ENCODE assay signal across 15 mouse cellular contexts in the genomic region with DNA sequence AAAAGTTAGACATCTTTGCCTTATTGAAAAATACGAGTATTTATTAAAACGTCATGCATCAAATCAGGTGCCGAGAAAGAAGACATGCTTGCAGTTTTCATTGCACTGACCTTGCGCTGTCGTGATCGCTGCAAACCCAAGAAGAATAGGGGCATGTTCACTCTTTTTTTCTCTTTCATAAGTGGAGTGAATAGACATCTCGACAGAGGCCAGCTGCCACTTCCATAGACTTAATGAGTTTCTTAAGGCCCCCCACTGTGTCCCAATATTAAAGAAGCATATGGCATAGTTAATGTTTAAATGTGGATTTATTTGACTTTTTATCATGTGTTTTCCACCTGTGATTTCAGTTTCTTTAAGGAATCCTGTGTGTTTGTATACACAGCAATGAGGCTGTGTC. TPM values are rescaled to one million over a fixed set of nuclear protein-coding genes. Genes with fewer than 3 reads are reported as not detected.
DNase-seq lines count a peak whose midpoint lies in the region; ATAC-seq and TF ChIP-seq lines count a peak whose summit lies in the region.
"Had no signal": no experiment of that assay in that cellular context is flagged by ENCODE, and none has a peak within 500 bp of the region (broad histone marks: within the 10 kb centered on the region; RNA-seq: fewer than 3 reads in every experiment).

No protein-coding gene starts in this region.

- H3K9me3 ChIP-seq in forebrain, embryonic 12.5 days: no peaks in the 10 kb centered on the region
- no peaks in the 10 kb centered on the region for H3K9me3 ChIP-seq in forebrain, embryonic 15.5 days
- H3K9me3 ChIP-seq in neural tube, embryonic 12.5 days: no peaks in the 10 kb centered on the region
- no peaks in the 10 kb centered on the region for H3K9me3 ChIP-seq in neural tube, embryonic 15.5 days (replicated peaks)
- no peaks in the 10 kb centered on the region for H3K9me3 ChIP-seq in midbrain, embryonic 14.5 days (ENCODE audit: control insufficient read depth, low read length)
- H3K9me3 ChIP-seq in liver, embryonic 12.5 days (replicated peaks): no peaks in the 10 kb centered on the region
- H3K9me3 ChIP-seq in stomach, postnatal 0 days (ENCODE audit: control insufficient read depth, low read length): no peaks in the 10 kb centered on the region
- H3K9me3 ChIP-seq: limb, embryonic 13.5 days; lung, embryonic 15.5 days had no signal

- ATAC-seq in forebrain, embryonic 12.5 days (ENCODE audit: low FRiP score): peak; percentile 65; the same call in 1 of the 2 replicates
- ATAC-seq in forebrain, embryonic 15.5 days (replicated peaks): no peak
- peak; percentile 67 for ATAC-seq in neural tube, embryonic 12.5 days (ENCODE audit: low FRiP score, low read depth)
- ATAC-seq in neural tube, embryonic 15.5 days (ENCODE audit: low FRiP score): no peak
- ATAC-seq in midbrain, embryonic 14.5 days (ENCODE audit: low FRiP score, low TSS enrichment): no peak
- ATAC-seq in liver, embryonic 12.5 days: no peak
- ATAC-seq in stomach, postnatal 0 days (ENCODE audit: low FRiP score, low TSS enrichment): no peak

- no peak overlapping the region for H3K4me3 ChIP-seq in forebrain, embryonic 12.5 days (replicated peaks)
- no peak overlapping the region for H3K4me3 ChIP-seq in forebrain, embryonic 15.5 days
- H3K4me3 ChIP-seq in neural tube, embryonic 12.5 days: no peak overlapping the region
- no peak overlapping the region for H3K4me3 ChIP-seq in neural tube, embryonic 15.5 days (replicated peaks)
- no peak overlapping the region for H3K4me3 ChIP-seq in midbrain, embryonic 14.5 days (replicated peaks; ENCODE audit: low read depth, low read length)
- no peak overlapping the region for H3K4me3 ChIP-seq in liver, embryonic 12.5 days
- no peak overlapping the region for H3K4me3 ChIP-seq in stomach, postnatal 0 days (ENCODE audit: low read depth, low read length)
- H3K4me3 ChIP-seq: limb, embryonic 13.5 days; lung, embryonic 15.5 days had no signal

- no peak overlapping the region for H3K9ac ChIP-seq in forebrain, embryonic 12.5 days
- no peak overlapping the region for H3K9ac ChIP-seq in forebrain, embryonic 15.5 days (replicated peaks)
- no peak overlapping the region for H3K9ac ChIP-seq in neural tube, embryonic 12.5 days
- no peak overlapping the region for H3K9ac ChIP-seq in neural tube, embryonic 15.5 days (replicated peaks)
- no peak overlapping the region for H3K9ac ChIP-seq in midbrain, embryonic 14.5 days (replicated peaks; ENCODE audit: low read length)
- no peak overlapping the region for H3K9ac ChIP-seq in liver, embryonic 12.5 days
- no peak overlapping the region for H3K9ac ChIP-seq in stomach, postnatal 0 days (ENCODE audit: low read length)
- H3K9ac ChIP-seq: limb, embryonic 13.5 days; liver, embryonic 14.5 days; lung, embryonic 15.5 days had no signal

- peak; percentile 15 for DNase-seq in midbrain, embryonic 14.5 days
- no peak for DNase-seq in stomach, postnatal 0 days (ENCODE audit: low spot score)
- DNase-seq: adrenal gland, postnatal 36 days; kidney, adult 11 months; lung, postnatal 4 days; right cerebral cortex, postnatal 4 days had no signal

- H3K4me2 ChIP-seq in forebrain, embryonic 12.5 days: no peak overlapping the region
- H3K4me2 ChIP-seq in forebrain, embryonic 15.5 days (replicated peaks): no peak overlapping the region
- H3K4me2 ChIP-seq in neural tube, embryonic 12.5 days (replicated peaks): no peak overlapping the region
- H3K4me2 ChIP-seq in neural tube, embryonic 15.5 days: no peak overlapping the region
- 0 out of 2 replicates have a peak overlapping the region, but pooled peaks have one; percentile 4 for H3K4me2 ChIP-seq in midbrain, embryonic 14.5 days (ENCODE audit: low read length)
- no peak overlapping the region for H3K4me2 ChIP-seq in liver, embryonic 12.5 days
- no peak overlapping the region for H3K4me2 ChIP-seq in stomach, postnatal 0 days (replicated peaks; ENCODE audit: low read depth)
- H3K4me2 ChIP-seq: limb, embryonic 13.5 days; lung, embryonic 15.5 days had no signal

- no peak for TF ChIP-seq EP300 in stomach, postnatal 0 days (optimal IDR thresholded peaks at IDR 0.05)

- no peak for TF ChIP-seq CTCF in stomach, postnatal 0 days (IDR thresholded peaks at IDR 0.05; ENCODE audit: low read depth)

- peaks cover 20% of the 10 kb centered on the region for H3K4me1 ChIP-seq in forebrain, embryonic 12.5 days
- H3K4me1 ChIP-seq in forebrain, embryonic 15.5 days: peaks cover 17% of the 10 kb centered on the region; the same call in 1 of the 2 replicates
- no peaks in the 10 kb centered on the region for H3K4me1 ChIP-seq in neural tube, embryonic 12.5 days
- 0 out of 2 replicates have a peak, but pooled peaks cover 4% of the 10 kb centered on the region for H3K4me1 ChIP-seq in neural tube, embryonic 15.5 days
- H3K4me1 ChIP-seq in midbrain, embryonic 14.5 days (ENCODE audit: control insufficient read depth, insufficient read depth, low read length): 0 out of 2 replicates have a peak, but pooled peaks cover 8% of the 10 kb centered on the region
- H3K4me1 ChIP-seq in liver, embryonic 12.5 days: no peaks in the 10 kb centered on the region
- H3K4me1 ChIP-seq in stomach, postnatal 0 days (replicated peaks; ENCODE audit: control insufficient read depth, insufficient read depth): no peaks in the 10 kb centered on the region
- H3K4me1 ChIP-seq: limb, embryonic 13.5 days; lung, embryonic 15.5 days had no signal

- no peaks in the 10 kb centered on the region for H3K27me3 ChIP-seq in forebrain, embryonic 12.5 days
- H3K27me3 ChIP-seq in forebrain, embryonic 15.5 days: no peaks in the 10 kb centered on the region
- H3K27me3 ChIP-seq in neural tube, embryonic 12.5 days (replicated peaks): no peaks in the 10 kb centered on the region
- H3K27me3 ChIP-seq in neural tube, embryonic 15.5 days (replicated peaks): no peaks in the 10 kb centered on the region
- no peaks in the 10 kb centered on the region for H3K27me3 ChIP-seq in midbrain, embryonic 14.5 days (ENCODE audit: control insufficient read depth, insufficient read depth, low read length)
- H3K27me3 ChIP-seq in liver, embryonic 12.5 days (replicated peaks): no peaks in the 10 kb centered on the region
- H3K27me3 ChIP-seq in stomach, postnatal 0 days (ENCODE audit: control insufficient read depth, insufficient read depth, low read length): no peaks in the 10 kb centered on the region
- H3K27me3 ChIP-seq: limb, embryonic 13.5 days; lung, embryonic 15.5 days had no signal

- H3K36me3 ChIP-seq in forebrain, embryonic 12.5 days (replicated peaks): no peaks in the 10 kb centered on the region
- no peaks in the 10 kb centered on the region for H3K36me3 ChIP-seq in forebrain, embryonic 15.5 days
- no peaks in the 10 kb centered on the region for H3K36me3 ChIP-seq in neural tube, embryonic 12.5 days
- H3K36me3 ChIP-seq in neural tube, embryonic 15.5 days: no peaks in the 10 kb centered on the region
- H3K36me3 ChIP-seq in midbrain, embryonic 14.5 days (ENCODE audit: control insufficient read depth, insufficient read depth, low read length): no peaks in the 10 kb centered on the region
- no peaks in the 10 kb centered on the region for H3K36me3 ChIP-seq in liver, embryonic 12.5 days
- H3K36me3 ChIP-seq in stomach, postnatal 0 days (ENCODE audit: control insufficient read depth, insufficient read depth, low read length): no peaks in the 10 kb centered on the region
- H3K36me3 ChIP-seq: limb, embryonic 13.5 days; lung, embryonic 15.5 days had no signal

- peak overlapping the region; percentile 54 for H3K27ac ChIP-seq in forebrain, embryonic 12.5 days
- no peak overlapping the region for H3K27ac ChIP-seq in forebrain, embryonic 15.5 days (replicated peaks)
- no peak overlapping the region for H3K27ac ChIP-seq in neural tube, embryonic 12.5 days
- H3K27ac ChIP-seq in neural tube, embryonic 15.5 days (replicated peaks): no peak overlapping the region
- no peak overlapping the region for H3K27ac ChIP-seq in midbrain, embryonic 14.5 days (replicated peaks; ENCODE audit: low read depth, low read length)
- H3K27ac ChIP-seq in liver, embryonic 12.5 days: no peak overlapping the region
- no peak overlapping the region for H3K27ac ChIP-seq in stomach, postnatal 0 days (replicated peaks)
- H3K27ac ChIP-seq: kidney, postnatal 0 days; limb, embryonic 13.5 days; liver, embryonic 14.5 days; lung, embryonic 15.5 days had no signal

- 17% methylated on average over 7 of the region's 7 CpGs for WGBS in forebrain, embryonic 12.5 days
- WGBS in forebrain, embryonic 15.5 days: 10% methylated on average over 7 of the region's 7 CpGs
- WGBS in neural tube, embryonic 12.5 days: 27% methylated on average over 7 of the region's 7 CpGs
- WGBS in neural tube, embryonic 15.5 days: 20% methylated on average over 7 of the region's 7 CpGs
- WGBS in midbrain, embryonic 14.5 days: 11% methylated on average over 7 of the region's 7 CpGs
- WGBS in liver, embryonic 12.5 days (ENCODE audit: insufficient replicate concordance): 73% methylated on average over 7 of the region's 7 CpGs
- WGBS in stomach, postnatal 0 days: 75% methylated on average over 7 of the region's 7 CpGs

RNA-seq across cellular contexts. Expression of a gene that starts 1.3 kb away (rescaled TPM):
- polyA plus RNA-seq in forebrain, embryonic 12.5 days (2016; fragmentation: Nextera tagmentation; extraction: Ambion mirVana): 8.4 and 11.1 TPM in 2 replicates
- polyA plus RNA-seq in forebrain, embryonic 15.5 days (2015; fragmentation: Nextera tagmentation; extraction: Ambion mirVana): 0.67 and 0.72 TPM in 2 replicates
- 0.24 and 0.44 TPM in 2 replicates for polyA plus RNA-seq in neural tube, embryonic 12.5 days (2016; fragmentation: Nextera tagmentation; extraction: Ambion mirVana)
- 0.22 and 0.32 TPM in 2 replicates for polyA plus RNA-seq in neural tube, embryonic 15.5 days (2015; fragmentation: Nextera tagmentation; extraction: Ambion mirVana)
- 0.22 and 0.34 TPM in 2 replicates for polyA plus RNA-seq in midbrain, embryonic 14.5 days (2014; fragmentation: Nextera tagmentation; extraction: Ambion mirVana)
- polyA plus RNA-seq in liver, embryonic 12.5 days (2016; fragmentation: Nextera tagmentation; extraction: Ambion mirVana): not detected in 2 replicates
- polyA plus RNA-seq in stomach, postnatal 0 days (2015; fragmentation: Nextera tagmentation; extraction: Ambion mirVana): 0.08 and 0.17 TPM in 2 replicates
- polyA plus RNA-seq: liver, embryonic 14.5 days; lung, embryonic 15.5 days had no signal

Comparison
In these comparisons a context has a peak if more than half of its experiments do, and no peak if none do; other contexts are left out.
1. ATAC-seq: peak in forebrain, embryonic 12.5 days (single experiment) and neural tube, embryonic 12.5 days (single experiment); none in forebrain, embryonic 15.5 days (single experiment), neural tube, embryonic 15.5 days (single experiment), midbrain, embryonic 14.5 days (single experiment), liver, embryonic 12.5 days (single experiment) and stomach, postnatal 0 days (single experiment).